25 mouse cellular contexts compared by ENCODE assay signal in the genomic region with DNA sequence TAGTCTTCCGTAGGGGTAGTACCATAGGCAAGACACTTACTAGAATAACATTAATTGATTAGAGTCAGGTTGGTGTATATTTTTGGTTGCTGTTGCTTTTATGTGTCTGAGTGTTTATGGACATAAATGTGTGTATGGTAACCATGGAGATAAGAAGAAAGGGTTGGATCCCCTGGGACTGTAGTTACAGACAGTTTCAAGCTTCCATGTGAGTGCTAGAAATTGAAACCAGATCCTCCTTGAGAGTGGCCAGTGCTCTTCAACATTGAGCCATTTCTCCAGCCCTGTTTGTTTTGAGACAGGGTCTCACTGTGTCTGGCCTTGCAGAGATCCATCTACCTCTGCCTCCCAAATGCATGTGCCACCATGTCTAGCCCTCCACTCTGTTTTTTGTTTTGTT. TPM values are rescaled to one million over a fixed set of nuclear protein-coding genes. Genes with fewer than 3 reads are reported as not detected.
DNase-seq lines count a peak whose midpoint lies in the region; ATAC-seq and TF ChIP-seq lines count a peak whose summit lies in the region.
"Had no signal": no experiment of that assay in that cellular context is flagged by ENCODE, and none has a peak within 500 bp of the region (broad histone marks: within the 10 kb centered on the region; RNA-seq: fewer than 3 reads in every experiment).

No protein-coding gene starts in this region.

- no peak for ATAC-seq in midbrain, embryonic 13.5 days
- ATAC-seq in midbrain, embryonic 11.5 days (ENCODE audit: low FRiP score) = no peak

- H3ac ChIP-seq in myocyte (ENCODE audit: control insufficient read depth, insufficient read length) = no peak overlapping the region

- peaks cover 97% of the 10 kb centered on the region for H3K79me2 ChIP-seq in myocyte (ENCODE audit: control insufficient read depth, insufficient read depth)

- H3K27ac ChIP-seq in midbrain, embryonic 13.5 days = no peak overlapping the region
- no peak overlapping the region for H3K27ac ChIP-seq in midbrain, embryonic 11.5 days (ENCODE audit: low read depth, low read length)
- H3K27ac ChIP-seq: kidney, embryonic 15.5 days; limb, embryonic 12.5 days; liver, embryonic 15.5 days; lung, embryonic 15.5 days; midbrain, embryonic 10.5 days; stomach, embryonic 15.5 days had no signal

- peaks cover 49% of the 10 kb centered on the region for H3K4me1 ChIP-seq in midbrain, embryonic 13.5 days (replicated peaks)
- peaks cover 24% of the 10 kb centered on the region for H3K4me1 ChIP-seq in midbrain, embryonic 11.5 days (ENCODE audit: control insufficient read depth, insufficient read depth, low read length)

- peaks cover 19% of the 10 kb centered on the region for H3K36me3 ChIP-seq in midbrain, embryonic 13.5 days
- peaks cover 5% of the 10 kb centered on the region; the same call in 1 of the 2 replicates for H3K36me3 ChIP-seq in midbrain, embryonic 11.5 days (ENCODE audit: control insufficient read depth, insufficient read depth, low read length)
- peaks cover 10% of the 10 kb centered on the region for H3K36me3 ChIP-seq in myocyte (ENCODE audit: control insufficient read depth, insufficient read depth)
- H3K36me3 ChIP-seq: stomach, embryonic 15.5 days had no signal

- no peak for TF ChIP-seq POLR2A in myocyte (IDR thresholded peaks at IDR 0.05; ENCODE audit: insufficient read length, low read depth)

- no peak overlapping the region for H3K4me3 ChIP-seq in midbrain, embryonic 13.5 days (replicated peaks)
- no peak overlapping the region for H3K4me3 ChIP-seq in midbrain, embryonic 11.5 days (ENCODE audit: low read depth, low read length)
- no peak overlapping the region for H3K4me3 ChIP-seq in myocyte
- H3K4me3 ChIP-seq: kidney, embryonic 15.5 days; limb, embryonic 12.5 days; liver, embryonic 15.5 days; lung, embryonic 15.5 days; midbrain, embryonic 10.5 days; stomach, embryonic 15.5 days had no signal

- no peaks in the 10 kb centered on the region for H3K27me3 ChIP-seq in midbrain, embryonic 13.5 days
- H3K27me3 ChIP-seq in midbrain, embryonic 11.5 days (ENCODE audit: control insufficient read depth, insufficient read depth, low read length) = no peaks in the 10 kb centered on the region
- H3K27me3 ChIP-seq in myocyte (ENCODE audit: control insufficient read depth, insufficient read depth, insufficient read length) = no peaks in the 10 kb centered on the region
- H3K27me3 ChIP-seq: kidney, embryonic 15.5 days; limb, embryonic 12.5 days; liver, embryonic 15.5 days; lung, embryonic 15.5 days; stomach, embryonic 15.5 days had no signal

- no peaks in the 10 kb centered on the region for H3K9me3 ChIP-seq in midbrain, embryonic 13.5 days
- no peaks in the 10 kb centered on the region for H3K9me3 ChIP-seq in midbrain, embryonic 11.5 days (ENCODE audit: control insufficient read depth, low read length)
- H3K9me3 ChIP-seq: kidney, embryonic 15.5 days; limb, embryonic 12.5 days; liver, embryonic 15.5 days; lung, embryonic 15.5 days; midbrain, embryonic 10.5 days; stomach, embryonic 15.5 days had no signal

- 0 out of 2 replicates have a peak overlapping the region, but pooled peaks have one; percentile 2 for H3K9ac ChIP-seq in midbrain, embryonic 13.5 days (replicated peaks)
- no peak overlapping the region for H3K9ac ChIP-seq in midbrain, embryonic 11.5 days (ENCODE audit: low read length)
- H3K9ac ChIP-seq: kidney, embryonic 15.5 days; limb, embryonic 12.5 days; liver, embryonic 15.5 days; lung, embryonic 15.5 days; stomach, embryonic 15.5 days had no signal

- no peak overlapping the region for H3K4me2 ChIP-seq in midbrain, embryonic 13.5 days (replicated peaks)
- no peak overlapping the region for H3K4me2 ChIP-seq in midbrain, embryonic 11.5 days
- peak overlapping the region; percentile 21 for H3K4me2 ChIP-seq in myocyte (ENCODE audit: low read depth)
- H3K4me2 ChIP-seq: heart, embryonic 11.5 days; kidney, embryonic 15.5 days; limb, embryonic 12.5 days; liver, embryonic 15.5 days; lung, embryonic 15.5 days; stomach, embryonic 15.5 days had no signal

- DNase-seq in heart, adult 11 months = peak; percentile 79
- DNase-seq in heart, adult 9 months (ENCODE audit: low spot score in 2 of 2) = no peak
- no peak for DNase-seq in midbrain, embryonic 11.5 days (ENCODE audit: low spot score, missing footprints)
- DNase-seq in NIH3T3 (ENCODE audit: low read depth) = peak; percentile 77
- no peak for DNase-seq in yolk sac, embryonic 10.5 days (ENCODE audit: low spot score)
- DNase-seq: adrenal gland, postnatal 36 days; cerebellum, adult 18-20 months; cerebellum, postnatal 25 days; heart, postnatal 14 days; kidney, adult 11 months; kidney, postnatal 36 days; layer of hippocampus, postnatal 36 days; retina, postnatal 1 day; right cerebral cortex, postnatal 25 days; thymus, adult 2 months; thymus, postnatal 4 days had no signal

- 93% methylated on average over 1 of the region's 1 CpGs for WGBS in midbrain, embryonic 13.5 days
- 97% methylated on average over 1 of the region's 1 CpGs for WGBS in midbrain, embryonic 11.5 days

TF ChIP-seq in myocyte, 11 proteins besides CTCF, POLR2A, EP300 and RAD21:
- TF ChIP-seq MYOG (IDR thresholded peaks at IDR 0.05; ENCODE audit: control insufficient read depth in 1 of 3, insufficient read depth in 1 of 3, insufficient read length in 2 of 3, low read depth in 2 of 3) (no peak), SRF (IDR thresholded peaks at IDR 0.05; ENCODE audit: control insufficient read depth, insufficient read length, low read depth) (no peak)

RNA-seq across cellular contexts. Expression of gene Baz1b, which starts 5.4 kb away (rescaled TPM):
- polyA plus RNA-seq in midbrain, embryonic 13.5 days (2015; fragmentation: Nextera tagmentation; extraction: Ambion mirVana) = 40.0 and 44.3 TPM in 2 replicates
- 57.7 and 60.6 TPM in 2 replicates for polyA plus RNA-seq in midbrain, embryonic 11.5 days (2014; fragmentation: Nextera tagmentation; extraction: Ambion mirVana)
- polyA plus RNA-seq in myocyte (2012; fragmentation: generic; extraction: Trizol) = 22.1 TPM

RNA-seq across cellular contexts. Expression of gene Bcl7b, which starts 24.3 kb away (rescaled TPM):
- 49.6 and 51.2 TPM in 2 replicates for polyA plus RNA-seq in midbrain, embryonic 13.5 days (2015; fragmentation: Nextera tagmentation; extraction: Ambion mirVana)
- 39.2 and 42.6 TPM in 2 replicates for polyA plus RNA-seq in midbrain, embryonic 11.5 days (2014; fragmentation: Nextera tagmentation; extraction: Ambion mirVana)
- 37.3 TPM for polyA plus RNA-seq in myocyte (2012; fragmentation: generic; extraction: Trizol)

RNA-seq across cellular contexts. Expression of gene Tbl2, which starts 43.0 kb away (rescaled TPM):
- polyA plus RNA-seq in midbrain, embryonic 13.5 days (2015; fragmentation: Nextera tagmentation; extraction: Ambion mirVana) = 13.7 and 14.3 TPM in 2 replicates
- 20.1 and 21.2 TPM in 2 replicates for polyA plus RNA-seq in midbrain, embryonic 11.5 days (2014; fragmentation: Nextera tagmentation; extraction: Ambion mirVana)
- polyA plus RNA-seq in myocyte (2012; fragmentation: generic; extraction: Trizol) = 17.1 TPM

RNA-seq across cellular contexts. Expression of gene Fzd9, which starts 58.6 kb away (rescaled TPM):
- polyA plus RNA-seq in midbrain, embryonic 13.5 days (2015; fragmentation: Nextera tagmentation; extraction: Ambion mirVana) = 11.3 and 12.2 TPM in 2 replicates
- 7.6 and 9.9 TPM in 2 replicates for polyA plus RNA-seq in midbrain, embryonic 11.5 days (2014; fragmentation: Nextera tagmentation; extraction: Ambion mirVana)
- polyA plus RNA-seq in myocyte (2012; fragmentation: generic; extraction: Trizol) = 6.5 TPM

Comparison
In these comparisons a context has a peak if more than half of its experiments do, and no peak if none do; other contexts are left out.
1. DNase-seq: peak in heart, adult 11 months (single experiment) and NIH3T3 (single experiment); none in heart, adult 9 months (0 of 2), midbrain, embryonic 11.5 days (single experiment) and yolk sac, embryonic 10.5 days (single experiment).